Mouse (Mus musculus) CH12.LX (cell line): ENCODE data around the gene Shmt1. TPM values are rescaled to one million over a fixed set of nuclear protein-coding genes. Genes with fewer than 3 reads are reported as not detected.

Experiments
- DNase-seq: peaks from one replicate; pipeline ENCODE4 v3.0.0-alpha.2; 2013; ENCODE audit errors: extremely low read depth
- H3K27ac ChIP-seq: 2 replicates; pipeline ENCODE4 v1.5.1; 2012; ENCODE audit warnings: low read depth, mild to moderate bottlenecking, control low read depth, moderate library complexity; ENCODE audit not compliant: insufficient read depth
- H3K27me3 ChIP-seq: replicated peaks from 2 replicates; pipeline ENCODE3; 2012; ENCODE audit warnings: inconsistent platforms
- H3K36me3 ChIP-seq, 2 experiments: replicated peaks in 1 of 2; 2 replicates each; pipeline versions ENCODE3 to v1.6.1; 2012; ENCODE audit warnings: inconsistent platforms in 1 of 2, low read length in 1 of 2, mild to moderate bottlenecking in 1 of 2, mixed read lengths in 1 of 2, moderate library complexity in 1 of 2; ENCODE audit not compliant: control insufficient read depth in 1 of 2, insufficient read depth in 1 of 2
- H3K4me1 ChIP-seq, 2 experiments: 2 replicates each; pipeline ENCODE4 v1.6.1; 2012; ENCODE audit warnings: inconsistent platforms in 1 of 2, moderate library complexity in 1 of 2; ENCODE audit not compliant: insufficient read depth in 2 of 2, control insufficient read depth in 1 of 2
- H3K4me2 ChIP-seq: 2 replicates; pipeline ENCODE4 v1.6.1; 2012; ENCODE audit warnings: low read depth, mild to moderate bottlenecking, control low read depth; ENCODE audit not compliant: poor library complexity, insufficient read depth, severe bottlenecking
- H3K4me3 ChIP-seq, 3 experiments: fragments of 150-350 bp in 1 of 3; sonication (generic) in 1 of 3; replicated peaks in 1 of 3; 2 replicates each; pipeline versions ENCODE3 to v1.5.1; 2011 to 2012; ENCODE audit warnings: low read depth in 2 of 3, low read length in 2 of 3, mild to moderate bottlenecking in 2 of 3, moderate library complexity in 2 of 3, control low read depth in 1 of 3, improper control_type of control experiment in 1 of 3, inconsistent platforms in 1 of 3, mixed read lengths in 1 of 3; ENCODE audit not compliant: poor library complexity in 1 of 3
- H3K79me2 ChIP-seq: replicated peaks from 2 replicates; pipeline ENCODE4 v1.6.1; 2012; ENCODE audit warnings: mild to moderate bottlenecking, moderate library complexity; ENCODE audit not compliant: control insufficient read depth, poor library complexity, insufficient read depth, severe bottlenecking; ENCODE audit errors: extremely low read depth
- H3K9ac ChIP-seq: 2 replicates; pipeline ENCODE4 v1.6.1; 2012; ENCODE audit warnings: low read depth, mild to moderate bottlenecking, control low read depth, moderate library complexity; ENCODE audit not compliant: insufficient read depth
- H3K9me3 ChIP-seq: replicated peaks from 2 replicates; pipeline ENCODE3; 2012; ENCODE audit warnings: low read length, inconsistent platforms, mixed read lengths
- BHLHE40 ChIP-seq: IDR thresholded peaks from 2 replicates; pipeline ENCODE4 v1.6.1; 2011; ENCODE audit warnings: mild to moderate bottlenecking, low read depth, low read length, improper control_type of control experiment
- CHD1 ChIP-seq: IDR thresholded peaks from 2 replicates; pipeline ENCODE4 v1.6.1; 2012; ENCODE audit warnings: low read depth, low read length, improper control_type of control experiment, inconsistent platforms
- CHD2 ChIP-seq: IDR thresholded peaks from 2 replicates; pipeline ENCODE4 v1.6.1; 2011; ENCODE audit warnings: low read length, improper control_type of control experiment
- CTCF ChIP-seq, 2 experiments: IDR thresholded peaks in 1 of 2; conservative IDR thresholded peaks in 1 of 2; 2 replicates each; pipeline ENCODE4 v1.5.1; 2011 to 2012; ENCODE audit warnings: low read depth in 2 of 2, low read length in 2 of 2, improper control_type of control experiment in 1 of 2, inconsistent platforms in 1 of 2, mild to moderate bottlenecking in 1 of 2, moderate library complexity in 1 of 2
- E2F4 ChIP-seq: IDR thresholded peaks from 2 replicates; pipeline ENCODE4 v1.6.1; 2011; ENCODE audit warnings: low read depth, low read length, improper control_type of control experiment; ENCODE audit not compliant: insufficient replicate concordance
- ELF1 ChIP-seq: IDR thresholded peaks from 2 replicates; pipeline ENCODE4 v1.6.1; 2014; ENCODE audit warnings: low read depth, mild to moderate bottlenecking, inconsistent platforms, low read length, improper control_type of control experiment
- EP300 ChIP-seq: IDR thresholded peaks from 2 replicates; pipeline ENCODE4 v1.6.1; 2011; ENCODE audit warnings: low read length, improper control_type of control experiment
- ETS1 ChIP-seq: conservative IDR thresholded peaks from 2 replicates; pipeline ENCODE4 v1.6.1; 2012; ENCODE audit warnings: low read depth, mild to moderate bottlenecking, inconsistent platforms, low read length, improper control_type of control experiment, moderate library complexity
- GABPA ChIP-seq: IDR thresholded peaks from 2 replicates; pipeline ENCODE4 v1.6.1; 2012; ENCODE audit warnings: low read depth, low read length, improper control_type of control experiment, inconsistent platforms; ENCODE audit not compliant: insufficient replicate concordance
- HCFC1 ChIP-seq: IDR thresholded peaks from 2 replicates; pipeline ENCODE4 v1.6.1; 2012; ENCODE audit warnings: low read depth, mild to moderate bottlenecking, inconsistent platforms, low read length, improper control_type of control experiment
- IRF4 ChIP-seq: IDR thresholded peaks from 2 replicates; pipeline ENCODE4 v1.6.1; 2014; ENCODE audit warnings: low read depth, mild to moderate bottlenecking, inconsistent platforms, low read length, improper control_type of control experiment
- JUN ChIP-seq: IDR thresholded peaks from 2 replicates; pipeline ENCODE4 v1.6.1; 2011; ENCODE audit warnings: low read depth, mild to moderate bottlenecking, low read length, improper control_type of control experiment, moderate library complexity; ENCODE audit not compliant: insufficient read depth
- JUND ChIP-seq: conservative IDR thresholded peaks from 2 replicates; pipeline ENCODE4 v1.6.1; 2011; ENCODE audit warnings: low read depth, low read length, improper control_type of control experiment
- KAT2A ChIP-seq: IDR thresholded peaks from 2 replicates; pipeline ENCODE4 v1.6.1; 2012; ENCODE audit warnings: low read length, improper control_type of control experiment, inconsistent platforms; ENCODE audit not compliant: insufficient replicate concordance
- MAFK ChIP-seq: IDR thresholded peaks from 2 replicates; pipeline ENCODE4 v1.6.1; 2011; ENCODE audit warnings: low read length, improper control_type of control experiment; ENCODE audit not compliant: insufficient replicate concordance
- MAX ChIP-seq: IDR thresholded peaks from 2 replicates; pipeline ENCODE4 v1.6.1; 2011; ENCODE audit warnings: low read length, improper control_type of control experiment
- MAZ ChIP-seq: IDR thresholded peaks from 2 replicates; pipeline ENCODE4 v1.6.1; 2012; ENCODE audit warnings: low read depth, mild to moderate bottlenecking, inconsistent platforms, low read length, improper control_type of control experiment, moderate library complexity
- MEF2A ChIP-seq: IDR thresholded peaks from 2 replicates; pipeline ENCODE4 v1.6.1; 2014; ENCODE audit warnings: low read depth, mild to moderate bottlenecking, inconsistent platforms, low read length, improper control_type of control experiment, borderline replicate concordance
- MXI1 ChIP-seq: IDR thresholded peaks from 2 replicates; pipeline ENCODE4 v1.6.1; 2011; ENCODE audit warnings: mild to moderate bottlenecking, low read depth, low read length, improper control_type of control experiment
- MYC ChIP-seq: IDR thresholded peaks from 2 replicates; pipeline ENCODE4 v1.6.1; 2011; ENCODE audit warnings: low read depth, mild to moderate bottlenecking, improper control_type of control experiment, low read length
- NELFE ChIP-seq: IDR thresholded peaks from 2 replicates; pipeline ENCODE4 v1.6.1; 2011; ENCODE audit warnings: low read depth, low read length, improper control_type of control experiment
- NRF1 ChIP-seq: IDR thresholded peaks from 2 replicates; pipeline ENCODE4 v1.6.1; 2014; ENCODE audit warnings: low read depth, mild to moderate bottlenecking, inconsistent platforms, low read length, improper control_type of control experiment, moderate library complexity
- PAX5 ChIP-seq: IDR thresholded peaks from 2 replicates; pipeline ENCODE4 v1.6.1; 2012; ENCODE audit warnings: low read length, inconsistent platforms, mixed read lengths
- POLR2A ChIP-seq: IDR thresholded peaks from 2 replicates; pipeline ENCODE4 v1.6.1; 2011; ENCODE audit warnings: low read depth, mild to moderate bottlenecking, improper control_type of control experiment, low read length
- POLR2AphosphoS2 ChIP-seq: IDR thresholded peaks from 2 replicates; pipeline ENCODE4 v1.6.1; 2011; ENCODE audit warnings: low read depth, low read length, improper control_type of control experiment
- RAD21 ChIP-seq: IDR thresholded peaks from 2 replicates; pipeline ENCODE4 v1.6.1; 2011; ENCODE audit warnings: low read depth, mild to moderate bottlenecking, low read length, improper control_type of control experiment, moderate library complexity
- RCOR1 ChIP-seq: conservative IDR thresholded peaks from 2 replicates; pipeline ENCODE4 v1.6.1; 2012; ENCODE audit warnings: low read depth, mild to moderate bottlenecking, inconsistent platforms, low read length, improper control_type of control experiment
- SIN3A ChIP-seq: IDR thresholded peaks from 2 replicates; pipeline ENCODE4 v1.6.1; 2012; ENCODE audit warnings: low read length, improper control_type of control experiment, inconsistent platforms
- SMC3 ChIP-seq: IDR thresholded peaks from 2 replicates; pipeline ENCODE4 v1.6.1; 2011; ENCODE audit warnings: low read depth, low read length, improper control_type of control experiment
- TBP ChIP-seq: conservative IDR thresholded peaks from 2 replicates; pipeline ENCODE4 v1.6.1; 2011; ENCODE audit warnings: low read depth, low read length, improper control_type of control experiment
- TCF12 ChIP-seq: IDR thresholded peaks from 2 replicates; pipeline ENCODE4 v1.6.1; 2014; ENCODE audit warnings: low read depth, mild to moderate bottlenecking, inconsistent platforms, low read length, improper control_type of control experiment
- UBTF ChIP-seq: IDR thresholded peaks from 2 replicates; pipeline ENCODE4 v1.6.1; 2012; ENCODE audit warnings: low read depth, mild to moderate bottlenecking, inconsistent platforms, low read length, improper control_type of control experiment, moderate library complexity
- USF1 ChIP-seq: IDR thresholded peaks from 2 replicates; pipeline ENCODE4 v1.6.1; 2014; ENCODE audit warnings: low read depth, mild to moderate bottlenecking, inconsistent platforms, low read length, improper control_type of control experiment
- USF2 ChIP-seq: conservative IDR thresholded peaks from 2 replicates; pipeline ENCODE4 v1.6.1; 2011; ENCODE audit warnings: low read depth, low read length, improper control_type of control experiment
- ZC3H11A ChIP-seq: IDR thresholded peaks from 2 replicates; pipeline ENCODE4 v1.6.1; 2012; ENCODE audit warnings: low read depth, mild to moderate bottlenecking, inconsistent platforms, low read length, improper control_type of control experiment
- ZKSCAN1 ChIP-seq: IDR thresholded peaks from 2 replicates; pipeline ENCODE4 v1.6.1; 2012; ENCODE audit warnings: low read depth, inconsistent platforms, low read length, improper control_type of control experiment, borderline replicate concordance
- ZMIZ1 ChIP-seq: IDR thresholded peaks from 2 replicates; pipeline ENCODE4 v1.6.1; 2012; ENCODE audit warnings: low read depth, mild to moderate bottlenecking, inconsistent platforms, low read length, improper control_type of control experiment
- ZNF384 ChIP-seq: IDR thresholded peaks from 2 replicates; pipeline ENCODE4 v1.6.1; 2012; ENCODE audit warnings: low read depth, low read length, improper control_type of control experiment, inconsistent platforms
- dilution Hi-C: fragments of 300-500 bp; cut with MboI; formaldehyde crosslinking; loops from 2 replicates; pipeline ENCODE4 v1.14.3; 2020; ENCODE audit warnings: low sequenced_read_pairs; ENCODE audit not compliant: extremely low pct_unique_long_range_greater_than_20kb, extremely low pct_ligation_motif_present
- in situ Hi-C: fragments of 300-500 bp; cut with MboI; formaldehyde crosslinking; loops from 3 replicates; pipeline ENCODE4 v1.14.3; 2019; ENCODE audit warnings: low sequenced_read_pairs, low pct_ligation_motif_present, low pct_unique_long_range_greater_than_20kb, mixed read lengths
- polyA plus RNA-seq: library from polyadenylated mRNA; unstranded; fragments of >175 nt; gene quantifications from 2 replicates; pipeline ENCODE4 v1.2.1, GENCODE M21; 2012; ENCODE audit warnings: low read depth; ENCODE audit not compliant: insufficient read length
- total RNA-seq, 2 experiments: library from RNA; depleted of rRNA; stranded (reverse); fragments of 300-350 nt in 1 of 2; fragments of >200 nt in 1 of 2; gene quantifications; 2 replicates each; pipeline ENCODE4 v1.2.3; 2012 to 2014

Shmt1 gene
- total and polyA plus RNA-seq, 3 experiments: 136 to 197 (median 178) TPM

- no peak for DNase-seq
- H3K79me2 ChIP-seq: peaks cover 89% of the 10 kb centered on the region
- no peak for TF ChIP-seq ZMIZ1
- TF ChIP-seq IRF4: no peak
- TF ChIP-seq MYC: no peak
- no peak for TF ChIP-seq USF1
- TF ChIP-seq JUN: no peak
- no peak for TF ChIP-seq ZC3H11A
- peak; percentile 48 for TF ChIP-seq RAD21
- TF ChIP-seq ELF1: no peak
- TF ChIP-seq MEF2A: no peak
- TF ChIP-seq EP300: no peak
- no peak for TF ChIP-seq GABPA
- TF ChIP-seq NELFE: no peak
- TF ChIP-seq UBTF: no peak
- TF ChIP-seq USF2: no peak
- peak; percentile 34; the same call in 1 of the 2 replicates for TF ChIP-seq SMC3
- no peak for TF ChIP-seq CHD1
- no peak for TF ChIP-seq BHLHE40
- no peak for TF ChIP-seq TBP
- TF ChIP-seq POLR2A: no peak
- 0 out of 2 replicates have a peak, but pooled peaks have one; percentile 27 for TF ChIP-seq TCF12
- TF ChIP-seq JUND: no peak
- TF ChIP-seq MAX: no peak
- no peak for TF ChIP-seq ZNF384
- no peak for TF ChIP-seq NRF1
- peak; percentile 13 to 53; a peak in 2 of 4 replicates for TF ChIP-seq CTCF (conservative IDR thresholded peaks at IDR 0.05 in 1 of 2, IDR thresholded peaks at IDR 0.05 in 1 of 2; ENCODE audit: low read depth in 2 of 2, low read length in 2 of 2)
- no peak for TF ChIP-seq KAT2A
- no peak for TF ChIP-seq POLR2AphosphoS2
- no peak for TF ChIP-seq HCFC1
- TF ChIP-seq E2F4: no peak
- no peak for TF ChIP-seq CHD2
- TF ChIP-seq RCOR1: no peak
- peak; percentile 66; the same call in 1 of the 2 replicates for TF ChIP-seq SIN3A
- TF ChIP-seq MAZ: no peak
- no peak for TF ChIP-seq ZKSCAN1
- TF ChIP-seq MXI1: peak; percentile 35; the same call in 1 of the 2 replicates
- TF ChIP-seq PAX5: no peak
- no peak for TF ChIP-seq MAFK
- no peak for TF ChIP-seq ETS1
- peaks cover 6 to 68% of the 10 kb centered on the region in 2 experiments; a peak in 3 of 4 replicates for H3K4me1 ChIP-seq
- in situ Hi-C loops: loop anchor here (5.0 kb wide), 2 partner anchors 33 to 93 kb away; partner anchors contain the start of gene Shmt1
- H3K9ac ChIP-seq: peak overlapping the region; percentile 89
- H3K27me3 ChIP-seq: no peaks in the 10 kb centered on the region
- H3K9me3 ChIP-seq: no peaks in the 10 kb centered on the region
- no peak overlapping the region for H3K27ac ChIP-seq
- dilution Hi-C loops: no loop called here
- peaks cover 34 to 58% of the 10 kb centered on the region in 2 experiments for H3K36me3 ChIP-seq
- peak overlapping the region; percentile 78 to 98 (median 79) for H3K4me3 ChIP-seq
- H3K4me2 ChIP-seq: peak overlapping the region; percentile 72
These were observed 31.8 kb downstream of the Shmt1 start for GRCm38 (mm10) chr11:60779673-60780189.
